Mouse (Mus musculus) lung, adult 2 months (tissue): ENCODE measurements around the gene Saxo1. TPM values are rescaled to one million over a fixed set of nuclear protein-coding genes. Genes with fewer than 3 reads are reported as not detected.

ENCODE experiments used
- DNase-seq: peaks from one replicate; pipeline ENCODE4 v3.0.0; 2022
- H3K4me1 ChIP-seq: fragments of 200-500 bp; 2 replicates; pipeline ENCODE4 v1.6.1; 2011; ENCODE audit warnings: low read length; ENCODE audit not compliant: control insufficient read depth, insufficient read depth
- H3K4me3 ChIP-seq: fragments of 200-500 bp; replicated peaks from 2 replicates; pipeline ENCODE3; 2011; ENCODE audit warnings: low read depth, mild to moderate bottlenecking, control low read depth, low read length; ENCODE audit errors: extremely low read depth
- CTCF ChIP-seq: fragments of 200-500 bp; IDR thresholded peaks from 2 replicates; pipeline ENCODE4 v1.5.1; 2011; ENCODE audit warnings: mild to moderate bottlenecking, low read length, control low read depth; ENCODE audit not compliant: insufficient read depth
- POLR2A ChIP-seq: fragments of 200-500 bp; IDR thresholded peaks from 2 replicates; pipeline ENCODE4 v1.6.1; 2011; ENCODE audit warnings: low read depth, mild to moderate bottlenecking, control low read depth, low read length, borderline replicate concordance; ENCODE audit errors: extremely low read depth
- WGBS: fragments of 180-500 bp; shearing (Covaris S2); methylation state at CpG from one replicate; pipeline ENCODE4 v1.1.7; 2018; 5-methylcytosine and 5-hydroxymethylcytosine counted together
- polyA plus RNA-seq: library from polyadenylated mRNA; depleted of rRNA; stranded (reverse); fragments of >200 nt; gene quantifications from 2 replicates; pipeline ENCODE4 v1.2.3, GENCODE M21; 2012; rRNA removed

The Saxo1 gene
- polyA plus RNA-seq = not detected in 2 replicates

GRCm38 (mm10) chr4:86558228-86558627 is at the start of gene Saxo1:
Gene Saxo1, minus strand, starts transcription at chr4:86558328.
- TF ChIP-seq POLR2A (no peak), CTCF (no peak)
- Histone ChIP-seq H3K4me1 (no peaks in the 10 kb centered on the region), H3K4me3 (no peak within 1 kb of the TSS)
- no peak for DNase-seq
- WGBS = 88% methylated on average over 7 of the region's 7 CpGs

GRCm38 (mm10) chr4:86591304-86591703 is 33.2 kb upstream of the Saxo1 start:
- H3K4me3 ChIP-seq = no peak overlapping the region
- no peak for TF ChIP-seq POLR2A
- TF ChIP-seq CTCF = no peak
- no peaks in the 10 kb centered on the region for H3K4me1 ChIP-seq
- 93% methylated on average over 2 of the region's 2 CpGs for WGBS
- no peak for DNase-seq

GRCm38 (mm10) chr4:86588236-86588635 is 30.1 kb upstream of the Saxo1 start:
- WGBS = 78% methylated on average over 3 of the region's 3 CpGs

GRCm38 (mm10) chr4:86580591-86580990 is 22.5 kb upstream of the Saxo1 start:
- WGBS = 71% methylated on average over 3 of the region's 3 CpGs
- H3K4me1 ChIP-seq = peaks cover 9% of the 10 kb centered on the region; the same call in 1 of the 2 replicates
- H3K4me3 ChIP-seq = no peak overlapping the region
- TF ChIP-seq CTCF = no peak
- TF ChIP-seq POLR2A = no peak
- DNase-seq = no peak

More at GRCm38 (mm10) chr4:86588236-86588635, 30.1 kb upstream of the Saxo1 start:
- DNase-seq = no peak
- Histone ChIP-seq H3K4me3 (no peak overlapping the region), H3K4me1 (no peaks in the 10 kb centered on the region)
- TF ChIP-seq POLR2A = no peak
- TF ChIP-seq CTCF = no peak

GRCm38 (mm10) chr4:86580056-86580455 is 21.9 kb upstream of the Saxo1 start:
- no peak overlapping the region for H3K4me3 ChIP-seq
- WGBS = 58% methylated on average over 4 of the region's 4 CpGs
- TF ChIP-seq CTCF (no peak), POLR2A (no peak)
- no peak for DNase-seq
- peaks cover 9% of the 10 kb centered on the region; the same call in 1 of the 2 replicates for H3K4me1 ChIP-seq

GRCm38 (mm10) chr4:86576630-86577225 is 18.6 kb upstream of the Saxo1 start:
- TF ChIP-seq POLR2A = no peak
- TF ChIP-seq CTCF = no peak
- Histone ChIP-seq H3K4me3 (peak overlapping the region; percentile 96), H3K4me1 (peaks cover 9% of the 10 kb centered on the region; the same call in 1 of the 2 replicates)
- no peak for DNase-seq
- WGBS = 10% methylated on average over 11 of the region's 11 CpGs

- Histone ChIP-seq H3K4me1 (peaks cover 9% of the 10 kb centered on the region; the same call in 1 of the 2 replicates), H3K4me3 (peak overlapping the region; percentile 96)
- WGBS = under 1% methylated on average over 20 of the region's 20 CpGs
- DNase-seq = peak; percentile 15
- TF ChIP-seq CTCF (no peak), POLR2A (no peak)
These were observed 18.0 kb upstream of the Saxo1 start for GRCm38 (mm10) chr4:86576120-86576541.

- H3K4me1 ChIP-seq = peaks cover 9% of the 10 kb centered on the region; the same call in 1 of the 2 replicates
- peak; percentile 96 for DNase-seq
- TF ChIP-seq POLR2A (peak; percentile 92), CTCF (peak; percentile 69)
- H3K4me3 ChIP-seq = peak within 1 kb of the TSS; percentile 96
- WGBS = under 1% methylated on average over 53 of the region's 53 CpGs
These were observed 17.3 kb upstream of the Saxo1 start, which contains the start of gene Rraga for GRCm38 (mm10) chr4:86575283-86575983. Gene Rraga, plus strand, starts transcription at chr4:86575668.

GRCm38 (mm10) chr4:86574939-86575282 is 16.8 kb upstream of the Saxo1 start:
- peak overlapping the region; percentile 96 for H3K4me3 ChIP-seq
- TF ChIP-seq CTCF (no peak), POLR2A (no peak)
- H3K4me1 ChIP-seq = peaks cover 9% of the 10 kb centered on the region; the same call in 1 of the 2 replicates
- no peak for DNase-seq
- WGBS = 10% methylated on average over 6 of the region's 6 CpGs
